Mouse (Mus musculus): ENCODE measurements at regions not wholly inside any gene's neighbourhood (a gene's known extent, or its start where the extent isn't known, plus 50 kb on each side); places are given as distances from the start of the nearest gene placed in this dataset.

DNA sequence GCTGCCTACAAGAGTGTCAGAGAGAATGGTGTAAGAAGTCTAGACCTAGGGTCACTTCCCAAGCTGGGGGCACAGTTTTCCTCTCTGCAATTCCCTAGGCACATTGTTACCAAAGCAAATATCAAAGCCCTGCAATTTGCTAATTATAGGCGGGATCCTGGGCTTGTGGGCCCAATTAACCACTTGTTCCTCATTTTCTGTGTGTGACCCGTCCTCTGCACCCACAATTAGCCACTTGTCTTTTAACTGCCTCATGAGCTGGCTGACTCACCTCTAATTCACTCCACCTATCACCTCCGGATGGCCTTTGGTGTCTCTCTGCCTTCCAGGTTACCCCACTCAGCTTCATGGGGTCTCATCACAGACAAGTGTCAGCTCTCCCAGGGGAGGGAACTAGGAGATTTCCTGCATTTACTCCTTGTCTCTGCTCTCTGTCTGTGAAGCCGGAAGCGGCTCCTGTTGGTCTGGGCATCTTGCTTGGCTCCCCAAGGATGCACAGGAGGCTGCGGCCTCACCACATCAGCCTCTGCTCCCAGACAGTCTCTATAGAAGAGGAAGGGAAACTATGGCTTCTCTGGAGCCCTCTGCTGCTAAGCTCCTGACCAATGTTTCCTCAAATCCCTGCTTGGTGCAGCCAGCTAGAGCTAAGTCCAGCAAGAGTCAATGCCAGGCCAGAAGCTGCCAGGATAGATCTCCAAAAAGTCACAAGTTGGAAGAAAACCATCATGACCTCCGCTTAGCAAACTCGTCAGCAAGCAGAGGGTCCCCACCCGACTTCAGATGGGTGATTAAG, 73.2 kb upstream of the Hes1 start:
- TF ChIP-seq POLR2A (IDR thresholded peaks at IDR 0.05; ENCODE audit: borderline replicate concordance, insufficient read depth, low read length): no peak
- TF ChIP-seq CTCF (IDR thresholded peaks at IDR 0.05; ENCODE audit: borderline replicate concordance, insufficient read depth, low read depth, low read length): no peak

All from cerebellum, adult 2 months (tissue).